Comparison of ENCODE assay signal across 8 mouse cellular contexts in genomic region chr2:120628076-120628865, GRCm38 (mm10). TPM values are rescaled to one million over a fixed set of nuclear protein-coding genes. Genes with fewer than 3 reads are reported as not detected.
DNase-seq lines count a peak whose midpoint lies in the region; ATAC-seq and TF ChIP-seq lines count a peak whose summit lies in the region.

No protein-coding gene starts in this region.

- H3K27me3 ChIP-seq in cerebellum, adult 2 months (ENCODE audit: control insufficient read depth, insufficient read depth, low read length), result no peaks in the 10 kb centered on the region
- H3K27me3 ChIP-seq in limb, embryonic 14.5 days (ENCODE audit: control insufficient read depth, insufficient read depth, low read length), result no peaks in the 10 kb centered on the region
- no peaks in the 10 kb centered on the region for H3K27me3 ChIP-seq in stomach, embryonic 16.5 days (ENCODE audit: control insufficient read depth, insufficient read depth, low read length)

- WGBS in cerebellum, adult 2 months, result 20% methylated on average over 10 of the region's 10 CpGs
- 30% methylated on average over 10 of the region's 10 CpGs for WGBS in limb, embryonic 14.5 days
- WGBS in stomach, embryonic 16.5 days, result 27% methylated on average over 10 of the region's 10 CpGs

- no peaks in the 10 kb centered on the region for H3K9me3 ChIP-seq in limb, embryonic 14.5 days (ENCODE audit: control insufficient read depth, low read length)
- no peaks in the 10 kb centered on the region for H3K9me3 ChIP-seq in stomach, embryonic 16.5 days (replicated peaks; ENCODE audit: control insufficient read depth, low read length)

- no peak for TF ChIP-seq POLR2A in cerebellum, adult 2 months (IDR thresholded peaks at IDR 0.05; ENCODE audit: borderline replicate concordance, insufficient read depth, low read length)
- TF ChIP-seq POLR2A in limb, embryonic 14.5 days (IDR thresholded peaks at IDR 0.05; ENCODE audit: borderline replicate concordance, extremely low read depth, insufficient read depth, insufficient read length), result no peak

- H3K36me3 ChIP-seq in limb, embryonic 14.5 days (ENCODE audit: control insufficient read depth, insufficient read depth, low read length), result 0 out of 2 replicates have a peak, but pooled peaks cover 5% of the 10 kb centered on the region
- H3K36me3 ChIP-seq in stomach, embryonic 16.5 days (ENCODE audit: control insufficient read depth, insufficient read depth, low read length), result no peaks in the 10 kb centered on the region

- no peak overlapping the region for H3K9ac ChIP-seq in limb, embryonic 14.5 days (ENCODE audit: low read depth, low read length, severe bottlenecking)
- H3K9ac ChIP-seq in stomach, embryonic 16.5 days (ENCODE audit: low read length), result no peak overlapping the region

- peak; percentile 29; the same call in 1 of the 2 replicates for ATAC-seq in limb, embryonic 14.5 days (ENCODE audit: low FRiP score, low read depth)
- ATAC-seq in stomach, embryonic 16.5 days (ENCODE audit: insufficient read depth, low FRiP score), result peak; percentile 12; the same call in 1 of the 2 replicates

- DNase-seq in cerebellum, adult 2 months, result peak in 1 of 2 experiments; percentile 15
- DNase-seq in cerebellum, adult 9-10 months, result no peak
- DNase-seq in retina, embryonic 14.5 days (ENCODE audit: low spot score), result peak; percentile 7
- no peak for DNase-seq in retina, postnatal 1 day
- no peak for DNase-seq in limb, embryonic 14.5 days (ENCODE audit: low spot score)
- DNase-seq in adrenal gland, adult 2 months, result no peak
- no peak for DNase-seq in right cerebral cortex, postnatal 25 days

- peak overlapping the region; percentile 75 for H3K4me2 ChIP-seq in limb, embryonic 14.5 days (replicated peaks; ENCODE audit: low read depth, low read length, severe bottlenecking)
- peak overlapping the region; percentile 56 for H3K4me2 ChIP-seq in stomach, embryonic 16.5 days (ENCODE audit: low read depth, low read length)

- H3K27ac ChIP-seq in cerebellum, adult 2 months (ENCODE audit: insufficient read depth, low read length), result no peak overlapping the region
- no peak overlapping the region for H3K27ac ChIP-seq in limb, embryonic 14.5 days (replicated peaks; ENCODE audit: low read depth, low read length)
- no peak overlapping the region for H3K27ac ChIP-seq in stomach, embryonic 16.5 days (ENCODE audit: low read length)

- peak overlapping the region; percentile 77 for H3K4me3 ChIP-seq in cerebellum, adult 2 months (replicated peaks; ENCODE audit: insufficient read depth, low read depth, low read length)
- H3K4me3 ChIP-seq in limb, embryonic 14.5 days (replicated peaks; ENCODE audit: low read length), result peak overlapping the region; percentile 63
- H3K4me3 ChIP-seq in stomach, embryonic 16.5 days (replicated peaks; ENCODE audit: low read length), result peak overlapping the region; percentile 56

- H3K4me1 ChIP-seq in cerebellum, adult 2 months (ENCODE audit: control insufficient read depth, insufficient read depth, low read length), result no peaks in the 10 kb centered on the region
- peaks cover 9% of the 10 kb centered on the region for H3K4me1 ChIP-seq in limb, embryonic 14.5 days (ENCODE audit: control insufficient read depth, insufficient read depth, low read length)
- peaks cover 7% of the 10 kb centered on the region; the same call in 1 of the 2 replicates for H3K4me1 ChIP-seq in stomach, embryonic 16.5 days (ENCODE audit: control insufficient read depth, insufficient read depth, low read length)

- TF ChIP-seq CTCF in cerebellum, adult 2 months (IDR thresholded peaks at IDR 0.05; ENCODE audit: borderline replicate concordance, insufficient read depth, low read depth, low read length), result no peak

RNA-seq across cellular contexts. Expression of gene Stard9, which starts 0.7 kb away (rescaled TPM):
- polyA plus RNA-seq in cerebellum, adult 2 months (2012; rRNA removed), result 15.8 and 17.9 TPM in 2 replicates
- 25.4 and 28.4 TPM in 2 replicates for polyA plus RNA-seq in limb, embryonic 14.5 days (2012; rRNA removed)
- 10.7 and 11.4 TPM in 2 replicates for polyA plus RNA-seq in limb, embryonic 14.5 days (2014; fragmentation: Nextera tagmentation; extraction: Ambion mirVana)
- polyA plus RNA-seq in stomach, embryonic 16.5 days (2015; fragmentation: Nextera tagmentation; extraction: Ambion mirVana), result 5.2 and 5.7 TPM in 2 replicates
- 1 to 10 TPM; 8.7 to 9.0 TPM for total RNA-seq in adrenal gland, adult 2 months (2021)
- 5.1 and 5.9 TPM in 2 replicates for polyA plus RNA-seq in adrenal gland, adult 2 months (2012; rRNA removed)

RNA-seq across cellular contexts. Expression of gene Lrrc57, which starts 19.0 kb away (rescaled TPM):
- 27.3 and 27.9 TPM in 2 replicates for polyA plus RNA-seq in cerebellum, adult 2 months (2012; rRNA removed)
- polyA plus RNA-seq in limb, embryonic 14.5 days (2012; rRNA removed), result 18.1 and 18.4 TPM in 2 replicates
- polyA plus RNA-seq in limb, embryonic 14.5 days (2014; fragmentation: Nextera tagmentation; extraction: Ambion mirVana), result 19.4 and 20.7 TPM in 2 replicates
- polyA plus RNA-seq in stomach, embryonic 16.5 days (2015; fragmentation: Nextera tagmentation; extraction: Ambion mirVana), result 18.4 and 20.9 TPM in 2 replicates
- total RNA-seq in adrenal gland, adult 2 months (2021), result 10 to 100 TPM; 17.9 to 21.6 TPM
- 5.8 and 7.6 TPM in 2 replicates for polyA plus RNA-seq in adrenal gland, adult 2 months (2012; rRNA removed)

RNA-seq across cellular contexts. Expression of gene Haus2, which starts 19.1 kb away (rescaled TPM):
- polyA plus RNA-seq in cerebellum, adult 2 months (2012; rRNA removed), result 14.0 and 15.9 TPM in 2 replicates
- 13.2 and 15.0 TPM in 2 replicates for polyA plus RNA-seq in limb, embryonic 14.5 days (2012; rRNA removed)
- polyA plus RNA-seq in limb, embryonic 14.5 days (2014; fragmentation: Nextera tagmentation; extraction: Ambion mirVana), result 20.5 and 21.6 TPM in 2 replicates
- polyA plus RNA-seq in stomach, embryonic 16.5 days (2015; fragmentation: Nextera tagmentation; extraction: Ambion mirVana), result 17.6 and 20.5 TPM in 2 replicates
- 10 to 100 TPM in 1 of 2 experiments, 1 to 10 TPM in 1; 9.4 to 12.6 TPM for total RNA-seq in adrenal gland, adult 2 months (2021)
- 0.61 and 0.95 TPM in 2 replicates for polyA plus RNA-seq in adrenal gland, adult 2 months (2012; rRNA removed)
